Mouse (Mus musculus) thymus, postnatal 36 days (tissue): ENCODE results near the gene Mei4.

Experiments
- DNase-seq, 2 experiments: peaks; one replicate each; pipeline ENCODE4 v3.0.0; 2022; ENCODE audit warnings: mixed read lengths in 2 of 2

Mei4 gene

DNA sequence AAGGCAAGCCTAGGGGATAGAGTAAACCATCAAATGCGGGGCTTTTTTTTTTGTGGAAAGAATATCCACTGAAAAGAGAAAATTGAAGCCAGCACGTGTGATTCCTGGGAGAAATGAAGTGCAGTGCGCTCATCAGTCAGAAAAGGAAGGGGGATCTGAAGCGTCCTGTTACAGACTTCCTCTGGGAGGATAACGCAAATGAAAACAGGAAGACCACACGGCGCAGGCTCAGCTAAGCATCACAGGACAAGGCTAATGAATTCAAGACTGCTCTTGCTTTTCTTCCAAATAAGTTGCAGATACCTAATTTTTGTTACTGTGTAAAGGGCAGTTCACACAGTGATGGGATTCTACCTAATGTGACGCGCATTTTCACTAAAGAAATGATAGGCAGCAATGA lies 296.7 kb downstream of the Mei4 start:
- no peak for DNase-seq

DNA sequence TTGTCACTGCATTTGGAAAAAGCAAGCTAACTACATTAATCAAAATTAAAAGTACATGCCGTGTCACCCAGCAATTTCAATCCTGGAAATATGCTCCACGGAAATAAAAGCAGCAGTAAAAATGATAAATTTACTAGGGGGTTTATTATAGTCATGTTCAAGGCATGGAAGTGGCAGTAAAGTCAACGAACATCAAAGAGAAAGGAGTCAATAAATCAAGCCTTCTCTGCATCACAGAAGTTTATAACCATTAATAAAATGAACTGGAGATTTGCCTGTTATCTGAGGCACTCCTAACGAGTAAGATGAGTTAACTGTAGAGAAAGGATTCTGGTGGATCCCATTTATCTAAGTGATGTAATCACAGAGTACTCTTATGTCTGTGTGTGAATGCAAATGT lies 298.9 kb downstream of the Mei4 start:
- no peak for DNase-seq

DNA sequence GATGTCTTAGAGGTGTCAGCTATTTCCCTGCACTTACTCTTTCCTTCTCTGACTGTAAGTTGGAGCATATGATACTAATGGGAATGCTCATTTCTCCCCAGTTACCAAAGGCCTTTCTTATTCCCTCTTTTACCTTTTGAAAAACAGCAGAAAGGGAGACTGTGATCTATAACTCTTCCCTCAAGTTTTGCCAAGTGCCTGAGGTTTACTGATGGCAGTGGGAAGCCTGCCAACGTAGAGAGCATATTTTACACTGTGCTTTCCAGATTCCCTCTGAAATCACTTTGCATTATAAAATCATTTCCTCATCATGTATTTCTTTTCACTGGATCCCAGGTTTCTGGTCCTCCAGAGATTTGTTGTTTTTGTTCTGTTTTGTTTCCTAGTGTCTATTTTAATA lies 354.5 kb downstream of the Mei4 start:
- DNase-seq, result no peak

DNA sequence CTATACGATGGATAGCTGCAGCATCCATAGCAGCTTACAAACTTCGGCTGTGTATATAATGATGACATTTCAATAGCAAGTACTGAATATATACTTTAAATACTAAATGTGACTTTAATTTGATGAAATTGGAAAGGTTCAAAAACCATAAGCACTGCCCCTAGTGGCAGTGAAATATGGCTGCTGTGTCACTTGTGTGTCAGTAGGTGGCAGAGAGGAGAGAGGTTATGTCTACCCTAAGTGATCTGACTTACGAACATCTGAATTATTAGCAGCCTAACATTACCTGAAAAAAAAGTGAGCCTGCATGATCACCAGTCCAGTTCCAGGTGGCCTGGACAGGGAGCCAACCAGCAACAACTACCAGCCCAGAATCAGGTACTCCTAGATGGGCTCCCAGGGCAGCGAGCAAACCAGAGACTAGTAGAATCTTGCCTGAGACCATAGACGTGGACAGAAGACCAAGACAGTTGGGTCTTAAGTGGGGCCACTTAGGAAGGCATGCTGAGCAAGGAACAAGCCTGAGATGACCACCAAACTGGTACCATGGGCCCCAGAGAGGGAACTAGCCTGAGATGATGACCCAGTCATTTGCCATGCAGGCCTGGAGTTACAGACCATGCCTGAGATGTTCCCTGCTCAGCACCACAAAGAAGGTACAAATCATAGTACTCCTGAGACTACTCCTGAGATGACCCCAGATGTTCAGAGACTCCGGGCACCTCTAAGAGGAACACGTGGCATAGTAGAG lies 384.4 kb downstream of the Mei4 start:
- DNase-seq, result no peak
